Mouse (Mus musculus) ovary, postnatal 36 days (tissue): ENCODE results near the gene Agrp.
"Not testable (repeated sequence)": the region's sequence is repeated elsewhere in the genome, so short reads cannot be mapped to it uniquely, and the experiment has no call there.

Experiments used
- DNase-seq: peaks from one replicate; pipeline ENCODE4 v3.0.0; 2022; ENCODE audit warnings: low spot score, mixed read lengths

The Agrp gene

GRCm38 (mm10) chr8:105598777-105599176, 38.4 kb downstream of the Agrp start:
- DNase-seq = no peak

GRCm38 (mm10) chr8:105596362-105597034, 40.7 kb downstream of the Agrp start:
- peak; percentile 65 for DNase-seq

- no peak for DNase-seq
Observed at GRCm38 (mm10) chr8:105594451-105595242, 42.5 kb downstream of the Agrp start.

GRCm38 (mm10) chr8:105593859-105594258, 43.3 kb downstream of the Agrp start:
- DNase-seq = peak; percentile 32

GRCm38 (mm10) chr8:105592431-105592830, 44.8 kb downstream of the Agrp start:
- DNase-seq = no peak

GRCm38 (mm10) chr8:105579719-105580118, 57.5 kb downstream of the Agrp start:
- no peak for DNase-seq

GRCm38 (mm10) chr8:105575538-105575937, 61.7 kb downstream of the Agrp start:
- no peak for DNase-seq

GRCm38 (mm10) chr8:105574741-105575140, 62.5 kb downstream of the Agrp start:
- DNase-seq = no peak

- peak; percentile 51 for DNase-seq
Observed at GRCm38 (mm10) chr8:105573427-105573826, 63.8 kb downstream of the Agrp start.

- no peak for DNase-seq
Observed at GRCm38 (mm10) chr8:105571810-105572209, 65.4 kb downstream of the Agrp start.

- DNase-seq = peak; percentile 17
Observed at GRCm38 (mm10) chr8:105566703-105567595, 70.2 kb downstream of the Agrp start.

GRCm38 (mm10) chr8:105565952-105566702, 71.1 kb downstream of the Agrp start, which contains the start of gene Atp6v0d1:
Gene Atp6v0d1, minus strand, starts transcription at chr8:105566047.
- DNase-seq = peak; percentile 99

GRCm38 (mm10) chr8:105565401-105565881, 71.8 kb downstream of the Agrp start:
- no peak for DNase-seq

- DNase-seq = not testable (repeated sequence)
Observed at GRCm38 (mm10) chr8:105564573-105565229, 72.5 kb downstream of the Agrp start.

- no peak for DNase-seq
Observed at GRCm38 (mm10) chr8:105563871-105564270, 73.3 kb downstream of the Agrp start.

- no peak for DNase-seq
Observed at GRCm38 (mm10) chr8:105562863-105563262, 74.3 kb downstream of the Agrp start.

- no peak for DNase-seq
Observed at GRCm38 (mm10) chr8:105555230-105555629, 82.0 kb downstream of the Agrp start.

GRCm38 (mm10) chr8:105554087-105554486, 83.1 kb downstream of the Agrp start:
- no peak for DNase-seq

- DNase-seq = no peak
Observed at GRCm38 (mm10) chr8:105552824-105553223, 84.4 kb downstream of the Agrp start.

- no peak for DNase-seq
Observed at GRCm38 (mm10) chr8:105552032-105552431, 85.2 kb downstream of the Agrp start.

GRCm38 (mm10) chr8:105550083-105550482, 87.1 kb downstream of the Agrp start:
- DNase-seq = no peak
